Mouse (Mus musculus) spleen, adult 2 months (tissue): ENCODE data around the gene Mdga1. TPM values are rescaled to one million over a fixed set of nuclear protein-coding genes. Genes with fewer than 3 reads are reported as not detected.

Source experiments
- DNase-seq, 2 experiments: peaks; one replicate each; pipeline versions ENCODE4 v3.0.0 to v3.0.0-alpha.2; 2012 to 2021; ENCODE audit warnings: low spot score in 2 of 2, low read depth in 1 of 2
- H3K27ac ChIP-seq: fragments of 200-500 bp; 2 replicates; pipeline ENCODE4 v1.5.1; 2012; ENCODE audit warnings: low read length, inconsistent platforms; ENCODE audit not compliant: insufficient read depth
- H3K27me3 ChIP-seq: fragments of 200-500 bp; 2 replicates; pipeline ENCODE4 v1.6.1; 2012; ENCODE audit warnings: mild to moderate bottlenecking, moderate library complexity, low read length, inconsistent platforms; ENCODE audit not compliant: control insufficient read depth, insufficient read depth
- H3K36me3 ChIP-seq: fragments of 200-500 bp; 2 replicates; pipeline ENCODE4 v1.6.1; 2012; ENCODE audit warnings: mild to moderate bottlenecking, low read length, inconsistent platforms; ENCODE audit not compliant: control insufficient read depth, insufficient read depth
- H3K4me1 ChIP-seq: fragments of 200-500 bp; 2 replicates; pipeline ENCODE4 v1.6.1; 2011; ENCODE audit warnings: inconsistent platforms; ENCODE audit not compliant: control insufficient read depth, insufficient read depth, insufficient read length
- H3K4me3 ChIP-seq: fragments of 200-500 bp; 2 replicates; pipeline ENCODE4 v1.5.1; 2011; ENCODE audit warnings: mild to moderate bottlenecking, inconsistent platforms; ENCODE audit not compliant: insufficient read depth, insufficient read length; ENCODE audit errors: extremely low read depth
- CTCF ChIP-seq: fragments of 200-500 bp; IDR thresholded peaks from 2 replicates; pipeline ENCODE4 v1.5.1; 2011; ENCODE audit warnings: mild to moderate bottlenecking, inconsistent platforms; ENCODE audit not compliant: insufficient read depth, insufficient read length, insufficient replicate concordance; ENCODE audit errors: extremely low read depth
- POLR2A ChIP-seq: fragments of 200-500 bp; IDR thresholded peaks from 2 replicates; pipeline ENCODE4 v1.6.1; 2011; ENCODE audit warnings: low read depth, low read length, inconsistent platforms
- WGBS: fragments of 180-500 bp; shearing (Covaris S2); methylation state at CpG from one replicate; pipeline ENCODE4 v1.1.7; 2018; 5-methylcytosine and 5-hydroxymethylcytosine counted together
- polyA plus RNA-seq: library from polyadenylated mRNA; depleted of rRNA; stranded (reverse); fragments of >200 nt; gene quantifications from 2 replicates; pipeline ENCODE4 v1.2.3, GENCODE M21; 2012

The Mdga1 gene
- polyA plus RNA-seq, 1 experiment, result 1.6 TPM

DNA sequence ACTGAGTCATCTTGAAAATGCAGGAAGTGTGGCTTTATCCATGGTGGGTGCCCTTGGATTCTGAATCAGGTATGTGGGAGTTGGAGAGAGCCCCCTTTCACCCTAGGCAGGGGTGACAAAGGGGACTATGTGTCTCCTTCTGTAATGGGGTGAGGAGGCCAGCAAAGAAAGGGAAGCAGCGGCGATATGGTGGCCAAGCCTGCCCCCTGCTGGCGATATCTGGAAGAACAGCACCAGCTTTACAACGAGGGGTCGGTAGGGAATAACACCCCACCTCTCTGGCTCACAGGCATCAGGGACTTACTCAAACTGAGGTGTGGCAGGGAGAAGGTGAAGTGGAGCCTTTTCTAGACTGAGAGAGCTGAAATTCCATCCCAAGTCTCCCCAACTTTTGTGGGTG, 87.0 kb downstream of the Mdga1 start:
- Histone ChIP-seq H3K27ac (no peak overlapping the region), H3K36me3 (no peaks in the 10 kb centered on the region), H3K27me3 (peaks cover 18% of the 10 kb centered on the region), H3K4me1 (peaks cover 7% of the 10 kb centered on the region), H3K4me3 (no peak overlapping the region)
- DNase-seq, result peak; percentile 8 to 42
- 1% methylated on average over 5 of the region's 5 CpGs for WGBS
- TF ChIP-seq CTCF (peak; percentile 90), POLR2A (no peak)

- 81% methylated on average over 10 of the region's 10 CpGs for WGBS
These were observed 89.6 kb downstream of the Mdga1 start for GRCm38 (mm10) chr17:29880251-29880650.

DNA sequence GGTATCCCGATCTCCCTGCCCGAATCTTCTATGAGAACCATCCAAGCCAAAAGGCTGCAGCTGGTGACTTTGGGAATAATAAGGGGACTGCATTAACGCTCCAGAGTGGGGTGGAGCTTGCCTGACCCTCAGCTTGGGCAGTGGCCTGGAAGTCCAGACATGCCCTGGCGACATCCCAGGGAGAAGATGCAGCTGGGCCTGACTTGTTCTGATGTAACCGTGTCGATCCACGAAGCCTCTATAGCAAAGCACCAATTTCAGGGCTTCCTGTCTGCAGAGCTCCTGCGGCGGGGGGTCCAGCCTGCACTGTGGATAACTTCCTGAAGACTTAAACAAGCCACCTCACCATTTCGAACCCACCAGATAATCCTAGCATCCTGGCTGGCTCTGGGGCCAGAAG, 90.9 kb downstream of the Mdga1 start:
- WGBS, result 89% methylated on average over 10 of the region's 10 CpGs
- H3K4me1 ChIP-seq, result no peaks in the 10 kb centered on the region
- no peak overlapping the region for H3K27ac ChIP-seq
- H3K4me3 ChIP-seq, result no peak overlapping the region
- no peaks in the 10 kb centered on the region for H3K27me3 ChIP-seq
- DNase-seq, result no peak
- TF ChIP-seq POLR2A (no peak), CTCF (no peak)
- no peaks in the 10 kb centered on the region for H3K36me3 ChIP-seq

More at GRCm38 (mm10) chr17:29880251-29880650, 89.6 kb downstream of the Mdga1 start:
- TF ChIP-seq CTCF (no peak), POLR2A (no peak)
- no peaks in the 10 kb centered on the region for H3K27me3 ChIP-seq
- H3K4me1 ChIP-seq, result no peaks in the 10 kb centered on the region
- DNase-seq, result no peak
- H3K27ac ChIP-seq, result no peak overlapping the region
- no peak overlapping the region for H3K4me3 ChIP-seq
- no peaks in the 10 kb centered on the region for H3K36me3 ChIP-seq

- Histone ChIP-seq H3K27me3 (no peaks in the 10 kb centered on the region), H3K27ac (no peak overlapping the region), H3K4me3 (no peak overlapping the region), H3K36me3 (no peaks in the 10 kb centered on the region), H3K4me1 (no peaks in the 10 kb centered on the region)
- 57% methylated on average over 27 of the region's 27 CpGs for WGBS
- DNase-seq, result no peak
- TF ChIP-seq CTCF (no peak), POLR2A (no peak)
These were observed 95.7 kb downstream of the Mdga1 start for GRCm38 (mm10) chr17:29874082-29874679.

GRCm38 (mm10) chr17:29873580-29874015, 96.3 kb downstream of the Mdga1 start:
- no peaks in the 10 kb centered on the region for H3K27me3 ChIP-seq
- H3K27ac ChIP-seq, result no peak overlapping the region
- DNase-seq, result no peak
- WGBS, result 88% methylated on average over 7 of the region's 7 CpGs
- no peak overlapping the region for H3K4me3 ChIP-seq
- H3K4me1 ChIP-seq, result no peaks in the 10 kb centered on the region
- TF ChIP-seq CTCF (no peak), POLR2A (no peak)
- no peaks in the 10 kb centered on the region for H3K36me3 ChIP-seq

GRCm38 (mm10) chr17:29870316-29870715, 99.6 kb downstream of the Mdga1 start:
- Histone ChIP-seq H3K27me3 (no peaks in the 10 kb centered on the region), H3K4me1 (no peaks in the 10 kb centered on the region), H3K36me3 (no peaks in the 10 kb centered on the region), H3K4me3 (no peak overlapping the region), H3K27ac (no peak overlapping the region)
- TF ChIP-seq POLR2A, result no peak
- no peak for TF ChIP-seq CTCF
- WGBS, result 88% methylated on average over 12 of the region's 12 CpGs
- no peak for DNase-seq

- H3K36me3 ChIP-seq, result no peaks in the 10 kb centered on the region
- 54% methylated on average over 6 of the region's 6 CpGs for WGBS
- no peak overlapping the region for H3K27ac ChIP-seq
- TF ChIP-seq CTCF (no peak), POLR2A (no peak)
- H3K27me3 ChIP-seq, result no peaks in the 10 kb centered on the region
- no peak overlapping the region for H3K4me3 ChIP-seq
- DNase-seq, result no peak
- no peaks in the 10 kb centered on the region for H3K4me1 ChIP-seq
These were observed 104.0 kb downstream of the Mdga1 start for GRCm38 (mm10) chr17:29865914-29866313.
